ENCODE assay signal across 28 mouse cellular contexts in the genomic region with DNA sequence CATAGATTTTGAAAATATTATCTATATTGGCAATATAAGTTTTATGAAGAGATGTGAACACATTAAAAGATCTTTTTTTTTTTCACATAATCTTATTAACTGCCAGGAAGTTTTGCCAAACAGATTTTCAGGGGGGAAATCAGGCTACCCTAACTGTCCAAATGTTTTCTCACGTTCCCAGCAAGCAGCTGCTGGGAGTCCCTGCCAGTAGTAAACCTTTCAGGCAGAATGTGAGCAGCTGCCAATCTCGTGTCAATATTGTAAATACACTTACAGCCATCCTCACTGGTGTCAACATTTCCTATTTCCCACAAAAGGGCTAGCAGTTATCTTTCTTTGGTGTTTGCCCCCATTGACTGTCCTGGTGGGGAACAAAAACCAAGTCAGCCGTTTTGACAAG.
"Had no signal": no experiment of that assay in that cellular context is flagged by ENCODE, and none has a peak within 500 bp of the region (broad histone marks: within the 10 kb centered on the region; RNA-seq: fewer than 3 reads in every experiment).

No protein-coding gene starts in this region.

- H3K9ac ChIP-seq: heart, embryonic 13.5 days; heart, embryonic 15.5 days; hindbrain, embryonic 13.5 days; hindbrain, embryonic 15.5 days; intestine, embryonic 15.5 days; limb, embryonic 12.5 days; liver, embryonic 13.5 days; liver, embryonic 15.5 days; liver, postnatal 0 days had no signal

- H3K4me3 ChIP-seq: heart, adult 2 months; heart, embryonic 13.5 days; heart, embryonic 15.5 days; hindbrain, embryonic 13.5 days; hindbrain, embryonic 15.5 days; intestine, embryonic 15.5 days; layer of hippocampus, adult 2 months; left cerebral cortex, adult 2 months; limb, embryonic 10.5 days; limb, embryonic 12.5 days; liver, embryonic 13.5 days; liver, embryonic 15.5 days had no signal

- ATAC-seq: inflammation-experienced regulatory T-cells, adult 6 months; intestine, embryonic 15.5 days; intestine, postnatal 0 days; liver, postnatal 0 days had no signal

- H3K27ac ChIP-seq: heart, adult 2 months; heart, embryonic 13.5 days; heart, embryonic 15.5 days; hindbrain, embryonic 13.5 days; hindbrain, embryonic 15.5 days; intestine, embryonic 15.5 days; layer of hippocampus, adult 2 months; left cerebral cortex, adult 2 months; limb, embryonic 10.5 days; limb, embryonic 12.5 days; liver, embryonic 13.5 days; liver, embryonic 15.5 days had no signal

- DNase-seq: gastrocnemius, postnatal 14 days; gastrocnemius, postnatal 36 days; heart, adult 11 months; heart, adult 2 months; heart, postnatal 14 days; heart, postnatal 36 days; kidney, adult 18-20 months; kidney, adult 8-10 months; kidney, postnatal 10 days; kidney, postnatal 25 days; kidney, postnatal 4 days; liver; liver, embryonic 13.5 days; liver, postnatal 0 days had no signal

- H3K36me3 ChIP-seq: heart, embryonic 13.5 days; heart, embryonic 15.5 days; hindbrain, embryonic 13.5 days; hindbrain, embryonic 15.5 days; intestine, embryonic 15.5 days; limb, embryonic 10.5 days; limb, embryonic 12.5 days; liver, embryonic 13.5 days; liver, embryonic 15.5 days had no signal

- H3K27me3 ChIP-seq: heart, embryonic 13.5 days; heart, embryonic 15.5 days; hindbrain, embryonic 13.5 days; hindbrain, embryonic 15.5 days; intestine, embryonic 15.5 days; limb, embryonic 12.5 days; liver, embryonic 13.5 days; liver, embryonic 15.5 days had no signal

- H3K4me1 ChIP-seq: heart, embryonic 13.5 days; heart, embryonic 15.5 days; intestine, embryonic 15.5 days; liver, embryonic 13.5 days; liver, embryonic 15.5 days had no signal

- H3K4me2 ChIP-seq: heart, embryonic 11.5 days; heart, embryonic 13.5 days; heart, embryonic 15.5 days; hindbrain, embryonic 13.5 days; hindbrain, embryonic 15.5 days; intestine, embryonic 15.5 days; limb, embryonic 12.5 days; liver, embryonic 11.5 days; liver, embryonic 13.5 days; liver, embryonic 15.5 days had no signal

- H3K9me3 ChIP-seq: heart, embryonic 13.5 days; heart, embryonic 15.5 days; hindbrain, embryonic 13.5 days; hindbrain, embryonic 15.5 days; intestine, embryonic 15.5 days; limb, embryonic 10.5 days; limb, embryonic 12.5 days; liver, embryonic 13.5 days; liver, embryonic 15.5 days had no signal
